Mouse (Mus musculus): ENCODE measurements around the gene Nxph4. TPM values are rescaled to one million over a fixed set of nuclear protein-coding genes. Genes with fewer than 3 reads are reported as not detected.

The Nxph4 gene
- polyA plus RNA-seq, 1 experiment from 2014 or later: 37.6 TPM

GRCm38 (mm10) chr10:127516576-127517260 lies 17.6 kb downstream of the Nxph4 start:
- no peak for ATAC-seq (replicated peaks; ENCODE audit: low FRiP score)
- peaks cover 32% of the 10 kb centered on the region for H3K27me3 ChIP-seq (ENCODE audit: control insufficient read depth, insufficient read depth, low read length)
- peaks cover 12% of the 10 kb centered on the region for H3K36me3 ChIP-seq (ENCODE audit: control insufficient read depth, insufficient read depth, low read length)
- H3K4me2 ChIP-seq (ENCODE audit: low read depth, low read length, severe bottlenecking): peak overlapping the region; percentile 33
- H3K4me1 ChIP-seq (replicated peaks; ENCODE audit: control insufficient read depth, insufficient read depth, low read length): peaks cover 43% of the 10 kb centered on the region
- no peak overlapping the region; the same call in 1 of the 2 replicates for H3K27ac ChIP-seq (ENCODE audit: low read depth, low read length)
- WGBS: 6% methylated on average over 30 of the region's 30 CpGs
- no peaks in the 10 kb centered on the region for H3K9me3 ChIP-seq (ENCODE audit: control insufficient read depth, low read length)
- no peak overlapping the region for H3K4me3 ChIP-seq (ENCODE audit: low read depth, low read length)
- peak; percentile 81 for DNase-seq (ENCODE audit: low spot score)
- H3K9ac ChIP-seq (ENCODE audit: low read length): peak overlapping the region; percentile 27

GRCm38 (mm10) chr10:127515983-127516459 lies 18.3 kb downstream of the Nxph4 start:
- Histone ChIP-seq H3K36me3 (ENCODE audit: control insufficient read depth, insufficient read depth, low read length) (peaks cover 12% of the 10 kb centered on the region), H3K27me3 (ENCODE audit: control insufficient read depth, insufficient read depth, low read length) (peaks cover 39% of the 10 kb centered on the region), H3K4me2 (ENCODE audit: low read depth, low read length, severe bottlenecking) (peak overlapping the region; percentile 33), H3K4me1 (replicated peaks; ENCODE audit: control insufficient read depth, insufficient read depth, low read length) (peaks cover 42% of the 10 kb centered on the region), H3K9ac (ENCODE audit: low read length) (peak overlapping the region; percentile 16), H3K4me3 (ENCODE audit: low read depth, low read length) (no peak overlapping the region), H3K27ac (ENCODE audit: low read depth, low read length) (no peak overlapping the region), H3K9me3 (ENCODE audit: control insufficient read depth, low read length) (no peaks in the 10 kb centered on the region)
- 13% methylated on average over 8 of the region's 8 CpGs for WGBS
- no peak for ATAC-seq (replicated peaks; ENCODE audit: low FRiP score)
- DNase-seq (ENCODE audit: low spot score): no peak

DNA sequence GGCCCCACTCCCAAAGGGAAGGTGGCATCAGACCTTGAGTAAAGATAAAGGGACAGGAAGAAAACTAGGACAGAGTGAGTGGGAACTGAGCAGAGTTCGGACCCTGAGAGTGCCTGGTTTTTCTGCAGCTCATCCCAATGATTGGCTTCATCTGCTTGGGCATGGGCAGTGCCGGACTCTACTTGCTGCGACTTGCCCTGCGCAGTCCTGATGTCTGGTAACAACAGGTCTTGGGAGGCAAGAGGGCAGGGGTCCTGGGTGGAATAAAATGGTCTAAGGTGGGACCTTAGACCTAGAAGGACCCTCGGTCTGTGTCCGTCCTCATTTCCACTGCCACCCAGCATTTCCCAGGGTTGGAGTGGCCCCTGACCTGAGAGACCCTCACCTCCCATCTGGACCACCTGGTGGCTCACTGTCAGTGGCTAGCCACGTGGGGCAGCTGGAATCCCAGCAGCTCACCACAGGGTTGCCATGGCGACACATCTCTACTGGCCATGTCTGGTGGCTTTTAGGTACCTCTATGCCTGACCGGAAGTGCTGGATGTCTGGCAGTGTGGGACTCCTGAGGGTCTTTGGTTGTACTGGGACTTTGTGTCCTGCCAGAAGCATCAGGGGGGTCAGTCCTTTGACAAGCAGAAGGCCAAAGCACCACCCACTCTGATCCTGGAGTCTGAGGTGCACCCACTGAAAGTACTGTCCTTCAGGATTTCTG lies 18.9 kb downstream of the Nxph4 start:
- no peaks in the 10 kb centered on the region for H3K9me3 ChIP-seq (ENCODE audit: control insufficient read depth, low read length)
- peaks cover 12% of the 10 kb centered on the region for H3K36me3 ChIP-seq (ENCODE audit: control insufficient read depth, insufficient read depth, low read length)
- no peak overlapping the region for H3K27ac ChIP-seq (ENCODE audit: low read depth, low read length)
- ATAC-seq (replicated peaks; ENCODE audit: low FRiP score) (no peak), DNase-seq (ENCODE audit: low spot score) (peak; percentile 58)
- WGBS: 25% methylated on average over 9 of the region's 9 CpGs
- no peak overlapping the region for H3K4me3 ChIP-seq (ENCODE audit: low read depth, low read length)
- H3K4me2 ChIP-seq (ENCODE audit: low read depth, low read length, severe bottlenecking): no peak overlapping the region
- H3K27me3 ChIP-seq (ENCODE audit: control insufficient read depth, insufficient read depth, low read length): peaks cover 45% of the 10 kb centered on the region
- no peak overlapping the region for H3K9ac ChIP-seq (ENCODE audit: low read length)
- H3K4me1 ChIP-seq (replicated peaks; ENCODE audit: control insufficient read depth, insufficient read depth, low read length): peaks cover 47% of the 10 kb centered on the region

DNA sequence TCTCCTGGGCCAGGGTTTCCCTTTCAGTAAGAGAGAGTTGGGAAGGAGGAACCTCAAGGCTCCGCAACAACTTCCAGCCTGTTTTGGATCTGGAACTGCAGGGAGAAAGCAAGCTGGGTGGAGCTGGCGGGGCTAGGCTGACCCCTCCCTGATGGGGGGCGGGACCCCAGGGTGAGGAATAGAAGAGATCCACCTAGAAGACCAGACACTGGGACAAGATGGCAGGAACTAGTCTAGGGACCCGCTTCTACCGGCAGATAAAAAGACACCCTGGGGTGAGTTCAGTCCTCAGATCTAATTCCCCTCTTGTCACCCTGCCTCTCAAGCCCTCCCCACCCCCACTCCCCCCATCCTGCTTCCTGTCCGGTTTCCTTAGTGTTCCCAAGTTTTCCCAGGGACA lies 19.6 kb downstream of the Nxph4 start, which contains the start of gene Ndufa4l2:
Ndufa4l2 (plus strand) TSS at position 204 of the 400 bp plus-strand sequence.
- WGBS: 14% methylated on average over 6 of the region's 6 CpGs
- peak within 1 kb of the TSS; percentile 24; the same call in 1 of the 2 replicates for H3K9ac ChIP-seq (ENCODE audit: low read length)

DNA sequence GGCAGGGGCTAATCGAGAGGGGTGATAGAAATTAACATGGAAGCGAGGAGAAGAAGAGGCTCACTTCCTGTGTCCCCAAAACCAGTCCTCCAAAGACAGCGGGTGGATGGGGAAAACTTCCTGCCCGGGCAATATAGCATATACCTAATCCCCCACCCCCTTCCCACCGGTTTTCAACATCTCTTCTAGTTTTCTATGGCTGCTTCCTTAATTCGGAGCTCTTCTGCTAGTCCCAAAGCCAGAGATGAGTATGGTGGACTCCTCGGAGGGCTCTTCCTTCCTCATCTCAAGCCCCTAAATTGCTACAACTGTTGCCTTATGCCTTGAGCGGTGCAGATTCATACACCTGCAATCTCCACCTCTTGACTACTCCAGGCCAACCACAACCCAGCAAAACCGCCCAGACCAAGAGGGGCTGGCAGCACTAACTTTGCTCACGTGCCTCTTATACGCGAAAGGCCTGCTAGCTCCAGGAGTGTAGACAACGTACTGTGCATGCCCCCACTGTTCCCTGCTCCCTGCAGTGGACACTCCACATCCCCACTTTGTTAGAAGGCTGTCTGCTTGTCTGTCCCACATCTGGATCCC lies 20.2 kb downstream of the Nxph4 start:
- H3K9ac ChIP-seq (ENCODE audit: low read length): peak overlapping the region; percentile 24; the same call in 1 of the 2 replicates
- H3K4me3 ChIP-seq (ENCODE audit: low read depth, low read length): no peak overlapping the region
- WGBS: 11% methylated on average over 13 of the region's 13 CpGs
- peak overlapping the region; percentile 83; the same call in 1 of the 2 replicates for H3K4me2 ChIP-seq (ENCODE audit: low read depth, low read length, severe bottlenecking)
- H3K36me3 ChIP-seq (ENCODE audit: control insufficient read depth, insufficient read depth, low read length): peaks cover 9% of the 10 kb centered on the region
- peaks cover 56% of the 10 kb centered on the region for H3K27me3 ChIP-seq (ENCODE audit: control insufficient read depth, insufficient read depth, low read length)
- no peak overlapping the region for H3K27ac ChIP-seq (ENCODE audit: low read depth, low read length)
- DNase-seq (ENCODE audit: low spot score) (peak; percentile 51), ATAC-seq (replicated peaks; ENCODE audit: low FRiP score) (no peak)
- H3K4me1 ChIP-seq (replicated peaks; ENCODE audit: control insufficient read depth, insufficient read depth, low read length): peaks cover 58% of the 10 kb centered on the region
- H3K9me3 ChIP-seq (ENCODE audit: control insufficient read depth, low read length): no peaks in the 10 kb centered on the region

More for the DNA sequence above, 19.6 kb downstream of the Nxph4 start, which contains the start of gene Ndufa4l2:
- no peak for ATAC-seq (replicated peaks; ENCODE audit: low FRiP score)
- peaks cover 51% of the 10 kb centered on the region for H3K27me3 ChIP-seq (ENCODE audit: control insufficient read depth, insufficient read depth, low read length)
- H3K4me2 ChIP-seq (ENCODE audit: low read depth, low read length, severe bottlenecking): peak within 1 kb of the TSS; percentile 83; the same call in 1 of the 2 replicates
- peaks cover 52% of the 10 kb centered on the region for H3K4me1 ChIP-seq (replicated peaks; ENCODE audit: control insufficient read depth, insufficient read depth, low read length)
- no peak within 1 kb of the TSS for H3K27ac ChIP-seq (ENCODE audit: low read depth, low read length)
- H3K36me3 ChIP-seq (ENCODE audit: control insufficient read depth, insufficient read depth, low read length): peaks cover 9% of the 10 kb centered on the region
- H3K9me3 ChIP-seq (ENCODE audit: control insufficient read depth, low read length): no peaks in the 10 kb centered on the region
- DNase-seq (ENCODE audit: low spot score): peak; percentile 53
- 0 out of 2 replicates have a peak within 1 kb of the TSS, but pooled peaks have one; percentile 6 for H3K4me3 ChIP-seq (ENCODE audit: low read depth, low read length)

GRCm38 (mm10) chr10:127513501-127514091 lies 20.8 kb downstream of the Nxph4 start:
- peak overlapping the region; percentile 37 for H3K9ac ChIP-seq (ENCODE audit: low read length)
- peaks cover 9% of the 10 kb centered on the region for H3K36me3 ChIP-seq (ENCODE audit: control insufficient read depth, insufficient read depth, low read length)
- WGBS: under 1% methylated on average over 16 of the region's 16 CpGs
- H3K4me2 ChIP-seq (ENCODE audit: low read depth, low read length, severe bottlenecking): peak overlapping the region; percentile 83
- peak overlapping the region; percentile 80 for H3K27ac ChIP-seq (ENCODE audit: low read depth, low read length)
- peaks cover 59% of the 10 kb centered on the region for H3K4me1 ChIP-seq (replicated peaks; ENCODE audit: control insufficient read depth, insufficient read depth, low read length)
- DNase-seq (ENCODE audit: low spot score) (peak; percentile 86), ATAC-seq (replicated peaks; ENCODE audit: low FRiP score) (peak; percentile 26; the same call in 1 of the 2 replicates)
- no peaks in the 10 kb centered on the region for H3K9me3 ChIP-seq (ENCODE audit: control insufficient read depth, low read length)
- H3K27me3 ChIP-seq (ENCODE audit: control insufficient read depth, insufficient read depth, low read length): peaks cover 57% of the 10 kb centered on the region
- H3K4me3 ChIP-seq (ENCODE audit: low read depth, low read length): peak overlapping the region; percentile 6; the same call in 1 of the 2 replicates

GRCm38 (mm10) chr10:127512813-127513212 lies 21.5 kb downstream of the Nxph4 start:
- Histone ChIP-seq H3K36me3 (ENCODE audit: control insufficient read depth, insufficient read depth, low read length) (peaks cover 2% of the 10 kb centered on the region), H3K27me3 (ENCODE audit: control insufficient read depth, insufficient read depth, low read length) (peaks cover 58% of the 10 kb centered on the region), H3K27ac (ENCODE audit: low read depth, low read length) (peak overlapping the region; percentile 80), H3K9me3 (ENCODE audit: control insufficient read depth, low read length) (no peaks in the 10 kb centered on the region), H3K4me1 (replicated peaks; ENCODE audit: control insufficient read depth, insufficient read depth, low read length) (peaks cover 59% of the 10 kb centered on the region), H3K4me3 (ENCODE audit: low read depth, low read length) (0 out of 2 replicates have a peak overlapping the region, but pooled peaks have one; percentile 6), H3K9ac (ENCODE audit: low read length) (peak overlapping the region; percentile 37; the same call in 1 of the 2 replicates), H3K4me2 (ENCODE audit: low read depth, low read length, severe bottlenecking) (peak overlapping the region; percentile 83)
- ATAC-seq (replicated peaks; ENCODE audit: low FRiP score): peak; percentile 38
- DNase-seq (ENCODE audit: low spot score): peak; percentile 99
- under 1% methylated on average over 27 of the region's 27 CpGs for WGBS

GRCm38 (mm10) chr10:127512307-127512666 lies 22.1 kb downstream of the Nxph4 start:
- Histone ChIP-seq H3K9me3 (ENCODE audit: control insufficient read depth, low read length) (no peaks in the 10 kb centered on the region), H3K4me2 (ENCODE audit: low read depth, low read length, severe bottlenecking) (peak overlapping the region; percentile 83), H3K36me3 (ENCODE audit: control insufficient read depth, insufficient read depth, low read length) (no peaks in the 10 kb centered on the region), H3K4me1 (replicated peaks; ENCODE audit: control insufficient read depth, insufficient read depth, low read length) (peaks cover 59% of the 10 kb centered on the region), H3K9ac (ENCODE audit: low read length) (peak overlapping the region; percentile 62; the same call in 1 of the 2 replicates), H3K4me3 (ENCODE audit: low read depth, low read length) (peak overlapping the region; percentile 36), H3K27ac (ENCODE audit: low read depth, low read length) (peak overlapping the region; percentile 80), H3K27me3 (ENCODE audit: control insufficient read depth, insufficient read depth, low read length) (peaks cover 63% of the 10 kb centered on the region)
- no peak for DNase-seq (ENCODE audit: low spot score)
- ATAC-seq (replicated peaks; ENCODE audit: low FRiP score): no peak
- 4% methylated on average over 7 of the region's 7 CpGs for WGBS

Data from forebrain, embryonic 11.5 days (tissue).